Mouse (Mus musculus) intestine, embryonic 14.5 days (tissue): ENCODE measurements at regions not wholly inside any gene's neighbourhood (a gene's known extent, or its start where the extent isn't known, plus 50 kb on each side); places are given as distances from the start of the nearest gene placed in this dataset.

Experiments used
- ATAC-seq: fragments of 200-750 bp; cut with Nextera tagmentation; replicated peaks from 2 replicates; pipeline ENCODE4 v1.8.0; 2017; ENCODE audit warnings: low read depth, moderate number of reproducible peaks, moderate TSS enrichment, moderate library complexity; ENCODE audit not compliant: low FRiP score, low TSS enrichment
- DNase-seq: peaks from one replicate; pipeline ENCODE4 v3.0.0-alpha.2; 2018; ENCODE audit warnings: low spot score
- H3K27ac ChIP-seq: fragments of 300-500 bp; sonication (generic); 2 replicates; pipeline ENCODE4 v1.5.1; 2014; ENCODE audit warnings: low read depth, mild to moderate bottlenecking, control low read depth
- H3K27me3 ChIP-seq: fragments of 300-500 bp; sonication (generic); replicated peaks from 2 replicates; pipeline ENCODE4 v1.6.1; 2014; ENCODE audit warnings: low read length, control low read depth; ENCODE audit not compliant: control insufficient read depth, insufficient read depth
- H3K36me3 ChIP-seq: fragments of 300-500 bp; sonication (generic); 2 replicates; pipeline ENCODE4 v1.6.1; 2014; ENCODE audit warnings: low read length, control low read depth; ENCODE audit not compliant: control insufficient read depth, insufficient read depth
- H3K4me1 ChIP-seq: fragments of 300-500 bp; sonication (generic); replicated peaks from 2 replicates; pipeline ENCODE4 v1.6.1; 2014; ENCODE audit warnings: low read length, control low read depth, mixed read lengths; ENCODE audit not compliant: control insufficient read depth, insufficient read depth
- H3K4me2 ChIP-seq: fragments of 300-500 bp; sonication (generic); 2 replicates; pipeline ENCODE4 v1.6.1; 2014; ENCODE audit warnings: low read length
- H3K4me3 ChIP-seq: fragments of 300-500 bp; sonication (generic); 2 replicates; pipeline ENCODE4 v1.5.1; 2014; ENCODE audit warnings: low read depth, low read length, control low read depth, mixed read lengths
- H3K9ac ChIP-seq: fragments of 300-500 bp; sonication (generic); 2 replicates; pipeline ENCODE4 v1.6.1; 2014; ENCODE audit warnings: mild to moderate bottlenecking, low read length
- H3K9me3 ChIP-seq: fragments of 300-500 bp; sonication (generic); 2 replicates; pipeline ENCODE4 v1.6.1; 2016; ENCODE audit warnings: low read length, control low read depth; ENCODE audit not compliant: control insufficient read depth
- WGBS: fragments of 180-500 bp; shearing (Covaris S2); extraction: QIAGEN DNeasy Blood & Tissue Kit; methylation state at CpG from one replicate; pipeline ENCODE4 v1.1.7; 2014; 5-methylcytosine and 5-hydroxymethylcytosine counted together

GRCm38 (mm10) chr7:138657521-138657920, 188.4 kb upstream of the Ppp2r2d start:
- DNase-seq (no peak), ATAC-seq (no peak)
- Histone ChIP-seq H3K4me2 (no peak overlapping the region), H3K27ac (no peak overlapping the region), H3K9me3 (0 out of 2 replicates have a peak, but pooled peaks cover 2% of the 10 kb centered on the region), H3K9ac (no peak overlapping the region), H3K36me3 (no peaks in the 10 kb centered on the region), H3K27me3 (no peaks in the 10 kb centered on the region), H3K4me1 (no peaks in the 10 kb centered on the region), H3K4me3 (no peak overlapping the region)
- WGBS = 88% methylated on average over 4 of the region's 4 CpGs

GRCm38 (mm10) chr7:138657076-138657475, 188.8 kb upstream of the Ppp2r2d start:
- ATAC-seq = no peak
- Histone ChIP-seq H3K27me3 (no peaks in the 10 kb centered on the region), H3K4me1 (no peaks in the 10 kb centered on the region), H3K4me2 (no peak overlapping the region), H3K27ac (no peak overlapping the region), H3K9ac (no peak overlapping the region), H3K4me3 (no peak overlapping the region), H3K36me3 (no peaks in the 10 kb centered on the region), H3K9me3 (0 out of 2 replicates have a peak, but pooled peaks cover 2% of the 10 kb centered on the region)
- 84% methylated on average over 2 of the region's 2 CpGs for WGBS
- no peak for DNase-seq

DNA sequence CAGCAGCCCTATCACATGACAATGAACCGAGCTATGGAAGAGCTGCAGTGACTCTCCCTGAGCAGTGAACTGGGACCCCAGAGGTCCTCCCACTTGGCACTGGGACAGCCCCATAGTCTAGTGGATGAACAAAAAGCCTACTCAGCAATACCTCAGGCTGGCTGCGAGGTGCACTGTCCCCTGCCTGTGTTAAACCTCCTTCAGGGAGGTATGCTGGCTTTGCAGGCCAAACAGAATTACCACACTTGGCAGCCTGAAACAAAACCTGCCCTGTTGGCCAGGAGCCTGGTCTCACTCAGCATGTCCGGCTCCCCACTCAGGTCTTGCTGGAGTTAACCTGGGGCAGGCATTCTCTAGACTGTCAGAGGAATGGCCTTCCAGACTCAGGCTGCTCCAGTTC, 189.9 kb upstream of the Ppp2r2d start:
- H3K4me3 ChIP-seq = no peak overlapping the region
- H3K27ac ChIP-seq = no peak overlapping the region
- no peak overlapping the region for H3K4me2 ChIP-seq
- H3K4me1 ChIP-seq = no peaks in the 10 kb centered on the region
- DNase-seq (no peak), ATAC-seq (no peak)
- H3K9me3 ChIP-seq = 0 out of 2 replicates have a peak, but pooled peaks cover 2% of the 10 kb centered on the region
- WGBS = 64% methylated on average over 3 of the region's 3 CpGs
- no peaks in the 10 kb centered on the region for H3K36me3 ChIP-seq
- H3K9ac ChIP-seq = no peak overlapping the region
- no peaks in the 10 kb centered on the region for H3K27me3 ChIP-seq

GRCm38 (mm10) chr7:138650946-138651345, 194.9 kb upstream of the Ppp2r2d start:
- no peak for DNase-seq
- Histone ChIP-seq H3K36me3 (no peaks in the 10 kb centered on the region), H3K27me3 (no peaks in the 10 kb centered on the region), H3K4me2 (no peak overlapping the region), H3K9ac (no peak overlapping the region), H3K4me1 (no peaks in the 10 kb centered on the region), H3K9me3 (0 out of 2 replicates have a peak, but pooled peaks cover 2% of the 10 kb centered on the region), H3K27ac (no peak overlapping the region), H3K4me3 (no peak overlapping the region)
- no peak for ATAC-seq
- 82% methylated on average over 5 of the region's 5 CpGs for WGBS

- no peak overlapping the region for H3K9ac ChIP-seq
- H3K27ac ChIP-seq = no peak overlapping the region
- ATAC-seq = no peak
These were observed 198.2 kb upstream of the Ppp2r2d start for GRCm38 (mm10) chr7:138647636-138648035.

DNA sequence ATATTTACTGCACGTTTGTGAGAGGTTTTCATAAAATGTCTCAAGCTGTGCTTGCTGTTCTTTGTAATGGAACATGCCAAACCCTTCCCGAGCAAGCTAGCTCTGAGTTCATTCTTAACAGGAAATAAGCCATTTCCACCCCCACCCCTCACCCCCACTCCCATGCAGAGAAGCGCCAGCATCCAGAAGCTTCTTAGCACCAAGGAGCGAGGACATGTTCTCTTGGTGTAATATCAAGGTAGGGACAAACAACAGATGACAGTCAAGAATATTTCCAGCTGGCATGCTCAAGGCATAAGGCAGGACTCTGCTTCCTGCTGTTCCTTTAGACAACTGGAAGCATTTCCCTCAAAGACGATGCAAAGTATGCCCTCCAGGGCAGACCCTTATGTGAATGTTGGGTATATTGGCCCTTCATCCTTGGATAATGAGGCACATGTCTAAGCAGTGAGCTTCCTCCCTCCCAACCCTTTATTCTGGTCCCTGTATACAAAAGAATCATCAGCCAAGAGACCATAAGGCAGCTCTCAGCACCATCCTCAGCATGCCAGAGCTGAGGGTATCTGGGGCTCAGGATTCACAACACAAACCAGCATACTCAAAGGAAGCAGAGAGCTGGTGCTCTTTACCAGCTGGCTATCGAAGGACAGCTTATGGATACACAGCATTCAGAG, 205.2 kb upstream of the Ppp2r2d start:
- DNase-seq (no peak), ATAC-seq (no peak)
- no peaks in the 10 kb centered on the region for H3K27me3 ChIP-seq
- no peak overlapping the region for H3K4me3 ChIP-seq
- WGBS = 72% methylated on average over 6 of the region's 6 CpGs
- no peaks in the 10 kb centered on the region for H3K4me1 ChIP-seq
- H3K9me3 ChIP-seq = no peaks in the 10 kb centered on the region
- no peak overlapping the region for H3K9ac ChIP-seq
- no peaks in the 10 kb centered on the region for H3K36me3 ChIP-seq
- H3K4me2 ChIP-seq = no peak overlapping the region
- no peak overlapping the region for H3K27ac ChIP-seq

More at GRCm38 (mm10) chr7:138647636-138648035, 198.2 kb upstream of the Ppp2r2d start:
- Histone ChIP-seq H3K27me3 (no peaks in the 10 kb centered on the region), H3K4me1 (no peaks in the 10 kb centered on the region), H3K4me3 (no peak overlapping the region), H3K36me3 (no peaks in the 10 kb centered on the region), H3K9me3 (0 out of 2 replicates have a peak, but pooled peaks cover under 1% of the 10 kb centered on the region), H3K4me2 (no peak overlapping the region)
- no peak for DNase-seq
- WGBS = 58% methylated on average over 2 of the region's 2 CpGs

- DNase-seq (no peak), ATAC-seq (no peak)
- H3K4me2 ChIP-seq = no peak overlapping the region
- H3K9ac ChIP-seq = no peak overlapping the region
- H3K27me3 ChIP-seq = no peaks in the 10 kb centered on the region
- no peaks in the 10 kb centered on the region for H3K36me3 ChIP-seq
- no peak overlapping the region for H3K27ac ChIP-seq
- 54% methylated on average over 3 of the region's 3 CpGs for WGBS
- H3K4me3 ChIP-seq = no peak overlapping the region
- no peaks in the 10 kb centered on the region for H3K9me3 ChIP-seq
- H3K4me1 ChIP-seq = no peaks in the 10 kb centered on the region
These were observed 206.3 kb upstream of the Ppp2r2d start for GRCm38 (mm10) chr7:138639541-138639940.

DNA sequence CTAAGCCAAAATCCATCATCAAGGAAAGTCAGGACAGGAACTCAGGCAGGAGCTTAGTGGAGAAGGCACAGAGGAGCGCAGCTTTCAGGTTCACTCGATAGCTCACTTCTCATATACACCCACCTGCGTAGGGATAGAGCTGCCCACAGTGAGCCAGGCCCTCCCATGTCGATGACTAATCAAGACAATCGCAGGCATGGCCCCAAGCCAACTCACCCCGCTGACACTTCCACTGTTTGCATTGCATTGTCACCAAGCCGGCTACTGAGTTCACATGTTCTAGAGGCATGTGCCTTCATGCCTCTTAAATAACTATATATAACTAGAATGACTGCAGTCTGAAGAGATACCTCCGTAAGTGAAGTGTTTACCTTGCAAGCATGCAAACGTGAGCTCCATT, 219.8 kb upstream of the Ppp2r2d start:
- no peak overlapping the region for H3K27ac ChIP-seq
- no peaks in the 10 kb centered on the region for H3K4me1 ChIP-seq
- ATAC-seq (no peak), DNase-seq (no peak)
- 80% methylated on average over 9 of the region's 9 CpGs for WGBS
- no peaks in the 10 kb centered on the region for H3K36me3 ChIP-seq
- H3K4me2 ChIP-seq = no peak overlapping the region
- H3K9me3 ChIP-seq = no peaks in the 10 kb centered on the region
- H3K4me3 ChIP-seq = no peak overlapping the region
- no peaks in the 10 kb centered on the region for H3K27me3 ChIP-seq
- no peak overlapping the region for H3K9ac ChIP-seq
